In genomic region chr2:60910820-60911219, GRCm38 (mm10) we compare ENCODE assay signal across 8 mouse cellular contexts. TPM values are rescaled to one million over a fixed set of nuclear protein-coding genes. Genes with fewer than 3 reads are reported as not detected.
DNase-seq lines count a peak whose midpoint lies in the region; ATAC-seq lines count a peak whose summit lies in the region.
"Had no signal": no experiment of that assay in that cellular context is flagged by ENCODE, and none has a peak within 500 bp of the region (broad histone marks: within the 10 kb centered on the region; RNA-seq: fewer than 3 reads in every experiment).

No protein-coding gene starts in this region.

- H3K4me3 ChIP-seq in lung, embryonic 16.5 days (ENCODE audit: low read length), result no peak overlapping the region
- H3K4me3 ChIP-seq in midbrain, embryonic 14.5 days (replicated peaks; ENCODE audit: low read depth, low read length), result no peak overlapping the region
- H3K4me3 ChIP-seq: embryonic facial prominence, embryonic 12.5 days had no signal

- H3K4me2 ChIP-seq in lung, embryonic 16.5 days (ENCODE audit: low read depth, low read length), result no peak overlapping the region
- no peak overlapping the region for H3K4me2 ChIP-seq in midbrain, embryonic 14.5 days (ENCODE audit: low read length)
- H3K4me2 ChIP-seq: embryonic facial prominence, embryonic 12.5 days had no signal

- no peaks in the 10 kb centered on the region for H3K27me3 ChIP-seq in lung, embryonic 16.5 days (ENCODE audit: control insufficient read depth, insufficient read depth, low read depth, low read length)
- H3K27me3 ChIP-seq in midbrain, embryonic 14.5 days (ENCODE audit: control insufficient read depth, insufficient read depth, low read length), result no peaks in the 10 kb centered on the region
- H3K27me3 ChIP-seq: embryonic facial prominence, embryonic 12.5 days had no signal

- H3K9ac ChIP-seq in lung, embryonic 16.5 days (ENCODE audit: low read length), result no peak overlapping the region
- no peak overlapping the region for H3K9ac ChIP-seq in midbrain, embryonic 14.5 days (replicated peaks; ENCODE audit: low read length)
- H3K9ac ChIP-seq: embryonic facial prominence, embryonic 12.5 days had no signal

- DNase-seq in NIH3T3 (ENCODE audit: low read depth), result peak; percentile 46
- peak; percentile 49 for DNase-seq in adrenal gland, adult 8-10 months
- DNase-seq in kidney, postnatal 10 days, result peak; percentile 63
- DNase-seq in midbrain, embryonic 14.5 days, result no peak
- DNase-seq in thymus, postnatal 36 days, result no peak

- ATAC-seq in granulocyte monocyte progenitor cell, adult 5-6 weeks (replicated peaks; ENCODE audit: poor library complexity, severe bottlenecking), result peak; percentile 98
- ATAC-seq in lung, embryonic 16.5 days (ENCODE audit: low read depth), result peak; percentile 49; the same call in 1 of the 2 replicates
- ATAC-seq in midbrain, embryonic 14.5 days (ENCODE audit: low FRiP score, low TSS enrichment), result no peak

- H3K9me3 ChIP-seq in lung, embryonic 16.5 days (ENCODE audit: control insufficient read depth, low read length), result no peaks in the 10 kb centered on the region
- H3K9me3 ChIP-seq in midbrain, embryonic 14.5 days (ENCODE audit: control insufficient read depth, low read length), result no peaks in the 10 kb centered on the region
- H3K9me3 ChIP-seq: embryonic facial prominence, embryonic 12.5 days had no signal

- H3K4me1 ChIP-seq in lung, embryonic 16.5 days (replicated peaks; ENCODE audit: control insufficient read depth, insufficient read depth, low read length), result peaks cover 41% of the 10 kb centered on the region
- H3K4me1 ChIP-seq in midbrain, embryonic 14.5 days (ENCODE audit: control insufficient read depth, insufficient read depth, low read length), result no peaks in the 10 kb centered on the region

- peak overlapping the region; percentile 15; the same call in 1 of the 2 replicates for H3K27ac ChIP-seq in lung, embryonic 16.5 days (ENCODE audit: low read length)
- no peak overlapping the region for H3K27ac ChIP-seq in midbrain, embryonic 14.5 days (replicated peaks; ENCODE audit: low read depth, low read length)
- H3K27ac ChIP-seq: embryonic facial prominence, embryonic 12.5 days had no signal

- whole genome bisulfite sequencing in lung, embryonic 16.5 days, result 44% methylated on average over 6 of the region's 6 CpGs
- 82% methylated on average over 6 of the region's 6 CpGs for WGBS in midbrain, embryonic 14.5 days

- no peaks in the 10 kb centered on the region for H3K36me3 ChIP-seq in lung, embryonic 16.5 days (ENCODE audit: control insufficient read depth, insufficient read depth, low read length)
- no peaks in the 10 kb centered on the region for H3K36me3 ChIP-seq in midbrain, embryonic 14.5 days (ENCODE audit: control insufficient read depth, insufficient read depth, low read length)
- H3K36me3 ChIP-seq: embryonic facial prominence, embryonic 12.5 days had no signal

RNA-seq across cellular contexts. Expression of gene Rbms1, which starts 52.2 kb away (rescaled TPM):
- total RNA-seq in adrenal gland, adult 8-10 months (2022), result 10 to 100 TPM; 40.6 to 71.6 (median 53.7) TPM
- total RNA-seq in granulocyte monocyte progenitor cell, adult 5-6 weeks (2014; fragmentation: Nextera tagmentation), result 22.6 and 30.9 TPM in 2 replicates
- total RNA-seq in granulocyte monocyte progenitor cell, adult 5-6 weeks (2017), result 23.4 and 27.5 TPM in 2 replicates
- 129 and 130 TPM in 2 replicates for polyA plus RNA-seq in lung, embryonic 16.5 days (2015; fragmentation: Nextera tagmentation; extraction: Ambion mirVana)
- polyA plus RNA-seq in midbrain, embryonic 14.5 days (2014; fragmentation: Nextera tagmentation; extraction: Ambion mirVana), result 41.1 and 44.4 TPM in 2 replicates

Comparison
In these comparisons a context has a peak if more than half of its experiments do, and no peak if none do; other contexts are left out.
1. DNase-seq: peak in NIH3T3 (single experiment), adrenal gland, adult 8-10 months (single experiment) and kidney, postnatal 10 days (single experiment); none in midbrain, embryonic 14.5 days (single experiment) and thymus, postnatal 36 days (0 of 2).